Mouse (Mus musculus) heart, adult 8-10 months (tissue): ENCODE measurements around the gene Gm13889. TPM values are rescaled to one million over a fixed set of nuclear protein-coding genes. Genes with fewer than 3 reads are reported as not detected.

ENCODE experiments used
- DNase-seq: peaks from one replicate; pipeline ENCODE4 v3.0.0; 2022; ENCODE audit warnings: low spot score
- total RNA-seq, 4 experiments: library from RNA; stranded (reverse); gene quantifications; 2 replicates each; pipeline ENCODE4 v1.2.4; 2022

Gene Gm13889
- total RNA-seq, 4 experiments from 2014 or later, result 6.9 to 10.7 (median 8.7) TPM

DNA sequence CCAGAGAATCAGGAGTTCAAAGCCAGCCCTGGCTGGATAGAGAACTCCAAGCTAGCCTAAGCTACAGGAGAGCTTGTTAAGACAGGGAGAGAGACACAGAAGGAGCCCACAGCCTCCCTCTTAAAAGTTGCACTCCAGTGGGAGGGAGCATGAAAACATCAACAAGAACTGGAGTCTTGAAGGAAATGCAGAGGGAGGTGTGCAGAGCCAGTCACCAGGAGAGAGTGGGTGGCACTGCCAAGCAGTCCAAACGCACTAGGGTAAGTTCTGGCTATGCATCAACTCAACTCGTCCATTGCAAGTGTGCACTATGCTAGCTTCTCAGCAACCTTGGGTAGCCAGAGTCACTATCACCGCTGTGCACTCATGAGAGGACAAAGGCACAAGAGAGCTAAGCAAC lies 1.2 kb upstream of the Gm13889 start:
- no peak for DNase-seq

DNA sequence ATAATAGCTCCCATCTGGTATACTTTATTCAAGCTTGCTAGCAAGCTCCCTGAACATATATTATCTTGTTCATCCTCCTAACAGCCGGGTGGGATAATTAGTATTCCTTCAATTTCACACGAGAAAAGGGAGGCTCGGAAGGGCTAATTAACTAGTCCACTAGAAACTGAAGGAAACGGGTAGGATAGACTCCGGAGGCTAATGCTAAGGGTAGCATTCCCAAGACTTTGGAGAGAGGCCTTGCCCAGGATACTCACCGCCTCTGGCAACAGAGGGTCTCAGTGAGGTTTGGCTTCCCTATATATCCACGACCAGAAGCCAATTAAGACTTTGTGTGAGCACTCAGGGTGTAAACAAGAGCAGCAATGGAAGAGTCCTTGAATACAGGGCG lies 779 bp upstream of the Gm13889 start:
- no peak for DNase-seq

DNA sequence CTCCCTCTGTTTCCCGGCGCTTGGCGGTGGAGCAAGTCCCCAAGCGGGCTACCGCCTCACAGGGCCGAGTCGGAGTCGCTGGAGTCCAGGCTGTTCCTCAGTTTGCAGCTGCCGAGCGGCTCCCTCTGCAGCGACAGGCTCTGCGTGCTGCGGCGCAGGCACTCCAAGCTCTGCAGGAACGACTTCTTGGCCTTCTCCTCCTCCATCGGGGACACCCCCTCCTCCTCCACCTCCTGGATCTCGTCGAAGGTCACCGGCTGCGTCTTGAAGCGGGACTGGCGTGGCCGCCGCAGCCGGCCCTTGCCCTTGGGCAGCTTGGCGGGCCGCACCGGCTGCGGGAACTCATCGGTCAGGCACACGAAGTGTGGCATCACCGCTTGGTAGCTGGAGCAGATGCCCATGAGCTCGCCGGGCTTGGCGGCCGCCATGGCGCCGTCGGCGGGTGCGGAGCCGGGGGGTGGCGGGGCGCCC lies 635 bp downstream of the Gm13889 start:
- peak; percentile 41 for DNase-seq

DNA sequence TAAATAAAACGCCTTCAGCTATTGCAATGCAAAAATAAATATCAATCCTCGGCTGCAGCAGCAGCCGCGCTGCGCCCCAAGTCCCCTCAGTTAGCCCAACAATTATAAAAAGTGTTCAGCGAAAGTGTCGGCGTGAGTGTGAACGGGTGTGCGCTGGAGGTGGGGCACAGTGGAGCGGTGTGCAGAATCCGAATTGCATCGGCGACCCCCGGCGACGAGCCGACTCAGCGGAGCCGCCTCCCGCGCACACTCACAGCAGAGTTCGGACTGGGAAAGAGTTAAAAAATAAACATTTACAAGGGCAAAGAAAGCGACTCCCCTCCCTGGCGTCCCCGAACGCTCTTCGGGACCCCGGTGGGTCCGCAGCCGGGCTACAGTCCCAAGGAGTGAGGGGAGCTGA lies 1.1 kb downstream of the Gm13889 start:
- no peak for DNase-seq

DNA sequence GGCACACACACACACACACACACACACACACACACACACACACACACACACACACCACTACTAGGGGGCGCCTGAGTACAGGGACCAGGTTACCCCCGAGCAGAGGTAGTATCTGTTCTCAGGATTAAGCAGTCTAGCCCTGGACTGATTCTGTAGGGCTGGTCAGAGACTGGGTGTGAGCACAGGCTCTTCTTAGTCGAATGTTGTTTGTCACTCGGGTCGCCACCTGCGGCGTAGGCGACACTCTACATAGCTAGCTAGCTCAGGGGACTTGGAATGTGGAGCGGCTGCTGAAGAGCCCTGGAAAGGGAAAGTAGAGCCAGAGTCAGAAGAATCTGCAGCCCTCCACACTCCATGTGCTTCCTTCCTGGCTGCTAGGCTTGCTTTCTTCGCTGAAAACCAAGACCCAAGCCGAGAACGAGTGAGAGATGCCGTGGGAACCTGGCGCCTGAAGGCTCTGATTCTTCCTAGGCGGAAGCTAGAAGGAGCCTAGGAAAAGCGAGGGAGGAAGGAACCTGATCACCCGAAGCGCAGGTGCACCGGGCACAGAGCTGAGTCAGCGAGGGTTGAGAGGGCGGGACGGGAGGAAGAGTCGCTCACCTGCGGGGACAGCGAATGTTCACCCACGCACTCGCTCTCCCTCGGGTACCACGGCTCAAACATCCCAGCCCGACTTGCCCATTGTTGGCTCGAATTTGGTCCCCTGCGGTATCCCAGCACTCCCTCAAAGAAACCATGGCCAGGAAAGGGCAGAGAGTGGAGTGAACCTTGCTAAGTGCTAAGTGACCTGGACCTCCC lies 2.0 kb downstream of the Gm13889 start:
- no peak for DNase-seq

DNA sequence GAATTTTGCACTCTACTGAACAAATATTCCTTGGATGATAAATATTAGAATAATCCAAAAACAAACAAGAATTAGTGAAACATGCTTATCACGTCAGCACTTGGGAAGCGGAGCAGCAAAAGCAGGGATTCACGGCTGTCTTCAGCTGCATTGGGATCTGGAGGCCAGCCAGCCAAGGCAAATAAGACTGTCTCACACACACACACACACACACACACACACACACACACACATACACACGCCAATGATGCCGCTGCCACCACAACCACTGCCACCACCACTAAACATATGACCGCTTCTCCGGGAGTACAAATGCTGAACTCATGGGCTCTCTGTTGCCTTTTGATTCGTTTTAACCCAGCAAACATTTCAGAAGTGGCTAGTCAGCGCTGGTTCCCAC lies 3.3 kb downstream of the Gm13889 start:
- DNase-seq, result no peak

DNA sequence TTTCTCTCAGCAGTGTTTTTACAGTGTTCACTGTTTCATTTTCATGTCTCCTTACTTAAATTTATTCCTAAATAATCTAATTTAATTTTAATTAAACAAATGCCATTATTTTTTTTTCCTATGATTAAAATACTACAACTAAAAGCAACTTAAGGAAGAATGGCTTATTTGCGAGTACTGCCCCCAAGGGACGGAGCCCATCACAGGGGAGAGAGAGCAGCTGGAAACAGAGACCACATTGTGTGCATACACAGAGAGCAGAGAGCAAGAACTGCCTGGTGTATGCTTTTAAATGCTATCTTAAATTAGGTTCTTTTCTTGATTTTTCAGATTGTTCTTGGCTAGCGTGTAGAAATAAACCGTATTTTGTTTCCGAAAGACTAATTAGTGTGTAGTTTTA lies 10.0 kb downstream of the Gm13889 start:
- no peak for DNase-seq

DNA sequence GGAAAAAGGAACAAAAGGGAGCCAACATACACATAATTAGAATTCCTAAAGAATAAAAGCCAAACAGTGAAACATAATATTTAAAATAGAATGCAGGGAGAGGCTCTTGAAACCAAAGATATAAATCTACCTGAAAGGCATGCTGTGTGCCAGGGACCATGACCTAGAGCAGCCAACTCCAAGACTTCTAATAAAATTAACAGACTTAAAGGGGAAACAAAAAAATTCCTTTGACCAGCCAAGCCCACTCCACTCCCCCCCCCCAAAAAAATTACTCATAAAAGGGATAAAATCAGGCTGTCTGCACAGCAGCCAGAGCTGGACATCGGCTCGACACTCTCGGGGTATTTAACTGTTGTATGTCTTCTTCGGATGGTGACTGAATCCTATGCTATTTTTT lies 12.1 kb downstream of the Gm13889 start:
- DNase-seq, result no peak

DNA sequence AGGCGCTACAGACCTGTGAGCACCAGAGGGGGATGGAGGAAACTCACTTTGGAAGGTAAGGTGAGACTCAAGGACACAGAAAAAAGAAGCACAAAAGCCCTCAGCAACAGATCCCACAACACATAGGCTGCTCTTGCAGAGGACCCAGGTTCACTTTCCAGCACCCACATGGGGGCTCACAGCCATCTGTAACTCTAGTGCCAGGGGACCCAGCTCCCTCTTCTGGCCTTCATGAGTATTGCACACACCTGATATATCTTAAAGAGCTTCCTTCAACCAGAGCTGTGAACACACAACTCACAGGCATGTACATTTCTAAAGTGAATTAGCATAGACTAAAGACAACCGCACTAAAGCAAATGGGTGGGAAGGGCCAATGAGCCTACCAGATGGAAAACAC lies 12.9 kb downstream of the Gm13889 start:
- DNase-seq, result no peak

DNA sequence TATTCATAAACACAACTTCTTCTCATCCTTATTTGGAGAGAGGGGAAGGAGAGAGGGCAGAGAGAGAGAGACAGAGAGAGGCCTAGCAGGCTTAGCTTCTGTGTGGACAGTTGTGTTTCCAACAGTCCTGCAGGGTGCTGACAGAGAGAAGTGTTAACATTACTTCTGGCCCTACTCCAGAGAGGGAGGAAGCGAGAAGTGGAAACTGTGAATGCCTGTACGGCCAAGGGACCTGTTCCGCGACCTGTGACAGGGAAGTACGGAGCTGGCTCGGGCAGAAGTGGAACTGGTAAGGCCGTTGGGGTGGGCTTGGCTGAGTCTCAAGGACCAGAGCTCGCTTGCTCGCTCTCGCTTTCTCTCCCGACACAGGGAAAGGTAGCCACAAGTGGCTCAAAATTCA lies 15.3 kb downstream of the Gm13889 start:
- DNase-seq, result peak; percentile 44

DNA sequence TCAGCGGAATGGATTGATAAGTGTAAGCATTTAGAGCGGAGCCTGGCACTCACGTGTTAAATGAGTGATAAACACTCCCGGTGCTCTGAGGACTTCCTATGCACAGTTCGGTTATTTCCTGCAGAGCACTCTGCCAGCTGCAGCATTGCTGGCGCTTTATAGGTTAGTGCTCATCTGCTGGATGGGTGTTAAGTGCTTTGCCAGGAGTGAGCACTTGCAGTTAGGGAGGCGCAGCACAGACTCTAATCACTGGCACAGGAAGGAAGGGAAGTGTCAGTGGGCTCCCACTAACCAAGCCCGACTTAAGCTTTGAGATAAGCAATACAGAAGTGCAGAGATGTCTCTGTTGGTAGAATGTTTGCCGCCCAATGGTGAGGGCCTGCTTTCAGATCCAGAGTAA lies 18.5 kb downstream of the Gm13889 start:
- no peak for DNase-seq

DNA sequence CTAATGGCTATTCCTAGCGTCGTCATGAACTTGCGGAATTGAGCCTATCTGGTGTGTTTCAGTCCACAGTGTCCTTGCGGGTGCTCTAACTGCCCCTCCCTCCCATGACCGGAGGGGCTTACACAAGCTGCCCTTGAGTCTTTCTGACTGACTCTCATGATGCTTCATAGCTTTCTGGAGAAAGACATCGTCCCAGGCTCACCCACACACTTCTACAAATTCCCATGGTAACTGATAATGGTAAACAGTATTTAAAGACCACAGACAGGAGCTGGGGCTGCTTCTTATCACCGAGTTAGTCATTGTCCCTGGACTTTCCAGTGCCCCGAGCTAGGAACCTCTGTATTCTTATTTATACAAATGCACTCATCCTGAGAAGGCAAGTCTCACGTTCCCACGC lies 28.1 kb downstream of the Gm13889 start:
- DNase-seq, result no peak

DNA sequence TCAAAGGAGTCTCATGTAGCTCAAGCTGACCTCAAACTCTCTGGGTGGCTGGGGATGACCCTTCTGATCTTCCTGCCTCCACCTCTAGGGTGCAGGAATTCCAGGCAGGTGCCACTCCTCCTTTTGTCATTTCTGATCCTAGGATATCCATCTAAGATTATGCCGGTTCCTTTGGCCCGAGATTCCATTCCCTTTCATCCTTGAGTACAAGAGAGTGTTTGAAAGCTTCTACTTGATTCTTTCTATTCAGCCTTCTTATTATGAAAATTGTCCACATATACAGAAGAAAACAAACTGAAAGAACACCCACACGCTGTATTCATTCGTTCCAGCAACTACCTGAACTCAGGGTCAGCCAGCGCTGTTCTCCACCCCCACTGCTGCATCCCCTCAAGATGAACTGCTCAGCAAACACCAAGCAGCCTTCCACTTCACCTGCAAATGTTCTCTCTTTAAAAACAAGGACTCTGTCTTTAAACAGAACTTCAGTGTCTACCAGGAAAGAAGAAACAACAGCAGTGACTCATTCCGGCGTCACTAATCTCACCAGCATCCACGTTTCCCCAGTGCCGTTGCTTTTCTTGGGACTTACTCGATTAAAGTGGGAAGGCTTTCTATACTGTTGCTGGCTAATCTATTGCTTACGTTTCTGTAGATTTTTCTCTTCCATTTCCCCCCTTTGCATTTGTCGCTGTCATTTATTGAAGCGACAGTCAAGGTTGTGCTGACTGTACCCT lies 29.1 kb downstream of the Gm13889 start:
- no peak for DNase-seq

DNA sequence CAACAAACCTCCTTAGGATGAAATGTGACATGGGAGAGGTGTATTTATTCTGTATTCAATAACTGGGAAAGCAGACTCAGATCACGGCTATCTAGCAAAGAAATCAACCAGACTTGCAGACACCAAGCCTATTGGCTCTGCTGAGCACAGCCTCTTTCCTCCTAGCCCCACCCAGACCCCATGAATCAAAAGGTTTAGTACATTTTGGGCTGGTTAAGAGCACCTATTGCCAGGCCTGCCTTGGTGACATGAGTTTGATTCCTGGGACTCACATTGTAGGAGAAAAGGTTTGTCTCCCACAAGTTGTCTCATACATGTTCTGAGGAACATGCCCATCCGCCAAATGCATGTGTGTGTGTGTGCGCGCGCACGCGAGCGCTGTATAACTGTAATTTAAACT lies 30.9 kb downstream of the Gm13889 start:
- DNase-seq, result no peak

DNA sequence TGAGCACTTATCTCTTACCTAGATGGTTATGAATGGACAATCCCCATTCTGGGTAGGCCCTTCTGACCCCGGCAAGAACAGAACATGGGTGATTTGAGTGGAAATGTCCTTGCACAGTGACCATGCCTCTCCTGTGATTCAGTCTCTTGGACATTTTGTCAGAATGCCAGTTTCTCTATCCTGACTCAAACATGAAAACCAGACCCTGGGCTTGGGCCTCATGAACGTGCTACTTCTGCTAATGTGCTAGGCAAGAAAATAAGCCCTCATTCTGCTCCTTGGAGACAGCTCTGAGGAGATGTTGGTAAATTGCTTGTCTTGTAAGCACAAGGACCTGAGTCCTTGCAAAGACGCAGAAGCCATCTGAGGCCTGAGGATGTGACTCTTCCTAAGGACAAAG lies 37.9 kb downstream of the Gm13889 start:
- no peak for DNase-seq

DNA sequence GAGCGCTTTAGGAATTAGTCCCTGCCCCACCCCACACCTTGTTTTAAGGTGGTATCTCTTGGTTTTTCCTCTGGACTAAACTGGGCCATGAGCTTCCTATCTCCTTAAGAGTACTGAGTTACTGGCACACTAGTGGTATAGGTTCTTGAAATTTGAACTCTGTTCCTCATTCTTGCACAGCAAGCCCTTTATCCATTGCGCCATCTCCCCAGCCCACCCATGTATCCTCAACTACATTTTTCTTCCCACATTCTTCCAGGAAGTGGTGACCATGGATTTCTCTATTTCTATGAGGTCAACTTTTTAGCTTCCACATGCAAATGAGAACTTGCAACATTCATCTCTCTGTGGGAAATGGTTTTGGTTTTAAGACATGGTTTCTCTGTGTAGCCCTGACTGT lies 43.4 kb downstream of the Gm13889 start:
- DNase-seq, result no peak

DNA sequence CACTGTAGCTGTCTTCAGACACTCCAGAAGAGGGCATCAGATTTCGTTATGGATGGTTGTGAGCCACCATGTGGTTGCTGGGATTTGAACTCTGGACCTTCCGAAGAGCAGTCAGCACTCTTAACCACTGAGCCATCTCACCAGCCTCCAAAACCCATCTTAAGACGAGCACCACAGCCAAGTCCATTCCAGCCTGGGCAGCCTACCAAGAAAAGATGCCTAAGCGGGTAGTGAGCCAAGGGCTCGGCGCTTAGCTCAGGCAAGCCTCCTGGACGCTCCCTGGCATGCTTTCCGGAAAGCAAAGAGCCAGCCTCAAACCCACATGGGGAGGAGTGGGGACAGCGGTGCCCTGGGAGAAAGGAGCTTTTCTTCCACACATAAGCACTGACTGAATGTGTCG lies 45.1 kb downstream of the Gm13889 start:
- no peak for DNase-seq

DNA sequence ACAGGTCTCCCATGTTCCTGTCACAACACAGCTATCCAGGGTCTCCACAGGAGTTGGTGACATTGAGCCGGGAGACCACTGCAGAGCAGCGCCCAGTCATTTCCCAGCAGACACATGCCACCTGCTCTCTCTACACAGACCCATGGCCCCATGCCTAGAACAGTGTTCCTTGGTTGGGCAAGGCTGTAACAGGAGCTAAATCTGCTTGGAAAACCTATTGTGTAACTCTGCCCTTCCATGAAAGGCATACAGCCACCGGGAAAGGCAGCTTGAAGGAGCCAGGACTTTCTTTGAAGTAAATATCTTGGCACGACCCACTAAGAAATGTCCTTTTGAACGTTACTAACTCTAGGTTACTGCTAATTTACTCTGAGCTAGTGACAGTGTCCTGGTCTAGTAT lies 47.3 kb downstream of the Gm13889 start:
- no peak for DNase-seq

DNA sequence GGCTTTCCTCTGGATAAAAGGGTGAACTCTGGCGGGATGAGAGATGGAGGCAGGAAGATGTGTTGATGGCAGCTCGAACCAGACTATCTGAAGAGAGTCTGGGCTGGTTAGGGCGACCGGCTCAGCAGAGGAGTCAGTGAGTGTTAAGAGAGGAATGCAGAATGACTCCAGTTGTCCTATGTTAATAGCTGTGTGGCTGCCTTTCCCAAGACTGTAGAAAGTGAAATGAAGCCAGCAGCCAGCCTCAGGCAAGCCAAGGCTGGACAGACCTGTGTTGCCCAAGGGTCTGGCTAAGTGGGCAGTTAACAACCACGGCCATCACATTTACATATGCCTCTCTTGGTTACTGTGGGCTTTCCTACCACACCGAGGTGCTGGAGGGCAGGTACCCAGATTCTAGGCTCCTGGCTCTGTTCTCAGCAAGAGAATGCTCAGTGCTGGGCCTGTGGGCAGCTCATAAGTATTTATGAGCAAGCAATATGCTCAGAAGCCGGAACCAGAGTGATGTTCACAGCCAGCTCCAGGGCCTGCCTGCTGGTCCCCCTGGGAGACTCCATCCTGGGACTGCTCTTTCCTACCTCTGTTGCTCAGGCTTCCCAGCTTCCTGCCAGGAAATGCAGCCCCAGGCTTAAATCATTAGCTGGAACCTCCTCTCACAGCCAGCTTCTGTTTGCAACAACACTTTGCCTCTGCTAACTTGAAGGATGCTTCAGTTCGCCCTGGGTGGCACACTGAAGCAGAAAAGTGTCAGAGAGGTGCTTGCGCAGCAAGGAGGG lies 49.3 kb downstream of the Gm13889 start:
- DNase-seq, result no peak

DNA sequence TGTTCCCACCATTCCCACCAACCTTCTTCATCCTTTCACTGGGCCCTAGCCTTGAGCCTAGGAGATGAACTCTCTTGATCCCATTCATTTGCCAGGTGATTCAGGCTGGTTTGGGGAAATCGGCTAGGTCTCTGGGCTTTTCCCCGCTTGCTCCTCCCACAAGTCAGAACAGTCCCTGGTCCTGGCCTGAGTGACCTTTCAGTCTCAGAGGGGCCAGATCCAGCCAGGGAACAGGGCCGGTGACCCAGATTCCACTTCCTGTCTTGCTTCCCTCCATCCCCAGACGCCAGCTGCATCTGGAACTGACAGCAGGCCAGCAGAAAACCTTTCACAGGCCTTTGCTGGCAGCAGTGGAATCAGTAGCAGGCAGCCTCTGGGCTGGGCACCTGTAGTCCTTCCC lies 50.7 kb downstream of the Gm13889 start:
- DNase-seq, result peak; percentile 68
